Mouse (Mus musculus) MEL (cell line): Measurements from ENCODE around the gene Ppp1r8. TPM values are rescaled to one million over a fixed set of nuclear protein-coding genes. Genes with fewer than 3 reads are reported as not detected.

Experiments
- DNase-seq: peaks from one replicate; pipeline ENCODE4 v3.0.0; 2011; ENCODE audit warnings: low read depth, low spot score
- H3K27ac ChIP-seq: 2 replicates; pipeline ENCODE4 v1.5.1; 2012; ENCODE audit warnings: low read depth, mild to moderate bottlenecking, control low read depth, low read length, moderate library complexity; ENCODE audit not compliant: control insufficient read depth
- H3K27me3 ChIP-seq, 2 experiments: fragments of 150-350 bp in 1 of 2; sonication (generic) in 1 of 2; 2 replicates each; pipeline ENCODE4 v1.6.1; 2012; ENCODE audit warnings: low read length in 2 of 2, mild to moderate bottlenecking in 2 of 2, improper control_type of control experiment in 1 of 2, moderate library complexity in 1 of 2; ENCODE audit not compliant: insufficient read depth in 2 of 2, control insufficient read depth in 1 of 2
- H3K36me3 ChIP-seq, 2 experiments: 2 replicates each; pipeline ENCODE4 v1.6.1; 2012 to 2014; ENCODE audit warnings: low read length in 2 of 2, improper control_type of control experiment in 1 of 2, inconsistent platforms in 1 of 2, mild to moderate bottlenecking in 1 of 2; ENCODE audit not compliant: insufficient read depth in 2 of 2, control insufficient read depth in 1 of 2
- H3K4me1 ChIP-seq, 2 experiments: fragments of 150-350 bp in 1 of 2; sonication (generic) in 1 of 2; 2 replicates each; pipeline ENCODE4 v1.6.1; 2012; ENCODE audit warnings: low read length in 2 of 2, improper control_type of control experiment in 1 of 2, mild to moderate bottlenecking in 1 of 2; ENCODE audit not compliant: insufficient read depth in 2 of 2, control insufficient read depth in 1 of 2
- H3K4me3 ChIP-seq, 2 experiments: fragments of 150-350 bp in 1 of 2; sonication (generic) in 1 of 2; 2 replicates each; pipeline ENCODE4 v1.5.1; 2012; ENCODE audit warnings: low read depth in 2 of 2, low read length in 2 of 2, mild to moderate bottlenecking in 2 of 2, moderate library complexity in 2 of 2, control low read depth in 1 of 2, improper control_type of control experiment in 1 of 2; ENCODE audit not compliant: control insufficient read depth in 1 of 2, insufficient read depth in 1 of 2
- H3K79me2 ChIP-seq: 2 replicates; pipeline ENCODE4 v1.6.1; 2012; ENCODE audit warnings: mild to moderate bottlenecking, low read length, moderate library complexity; ENCODE audit not compliant: control insufficient read depth, poor library complexity, insufficient read depth
- H3K9ac ChIP-seq: 2 replicates; pipeline ENCODE4 v1.6.1; 2012; ENCODE audit warnings: low read depth, mild to moderate bottlenecking, control low read depth, low read length, moderate library complexity; ENCODE audit not compliant: control insufficient read depth, poor library complexity, severe bottlenecking
- H3K9me3 ChIP-seq: fragments of 150-350 bp; sonication (generic); replicated peaks from 2 replicates; pipeline ENCODE4 v1.6.1; 2012; ENCODE audit warnings: mild to moderate bottlenecking, low read length, improper control_type of control experiment, moderate library complexity; ENCODE audit not compliant: insufficient read depth
- BHLHE40 ChIP-seq: IDR thresholded peaks from 2 replicates; pipeline ENCODE4 v1.6.1; 2012; ENCODE audit warnings: low read depth, mild to moderate bottlenecking, inconsistent platforms, low read length, improper control_type of control experiment, borderline replicate concordance
- CHD1 ChIP-seq: IDR thresholded peaks from 2 replicates; pipeline ENCODE4 v1.6.1; 2012; ENCODE audit warnings: low read depth, mild to moderate bottlenecking, inconsistent platforms, low read length, improper control_type of control experiment
- CHD2 ChIP-seq: IDR thresholded peaks from 2 replicates; pipeline ENCODE4 v1.6.1; 2011; ENCODE audit warnings: low read length, improper control_type of control experiment
- CTCF ChIP-seq, 3 experiments: IDR thresholded peaks in 2 of 3; conservative IDR thresholded peaks in 1 of 3; 2 replicates each; pipeline ENCODE4 v1.5.1; 2011 to 2012; ENCODE audit warnings: low read length in 3 of 3, low read depth in 2 of 3, mild to moderate bottlenecking in 2 of 3, improper control_type of control experiment in 1 of 3, inconsistent platforms in 1 of 3, mixed read lengths in 1 of 3, moderate library complexity in 1 of 3; ENCODE audit not compliant: control insufficient read depth in 1 of 3, insufficient read depth in 1 of 3, poor library complexity in 1 of 3, severe bottlenecking in 1 of 3
- E2F4 ChIP-seq: IDR thresholded peaks from 2 replicates; pipeline ENCODE4 v1.6.1; 2011; ENCODE audit warnings: low read depth, low read length, improper control_type of control experiment, borderline replicate concordance
- ELF1 ChIP-seq: IDR thresholded peaks from 2 replicates; pipeline ENCODE4 v1.6.1; 2014; ENCODE audit warnings: low read depth, mild to moderate bottlenecking, inconsistent platforms, low read length, improper control_type of control experiment, moderate library complexity
- EP300 ChIP-seq, 2 experiments: IDR thresholded peaks; 2 replicates each; pipeline ENCODE4 v1.6.1; 2011; ENCODE audit warnings: improper control_type of control experiment in 2 of 2, low read length in 2 of 2, low read depth in 1 of 2, mild to moderate bottlenecking in 1 of 2
- ETS1 ChIP-seq: IDR thresholded peaks from 2 replicates; pipeline ENCODE4 v1.6.1; 2012; ENCODE audit warnings: low read depth, mild to moderate bottlenecking, inconsistent platforms, low read length, improper control_type of control experiment, moderate library complexity
- GABPA ChIP-seq: IDR thresholded peaks from 2 replicates; pipeline ENCODE4 v1.6.1; 2012; ENCODE audit warnings: low read depth, mild to moderate bottlenecking, inconsistent platforms, low read length, improper control_type of control experiment, moderate library complexity
- GATA1 ChIP-seq: IDR thresholded peaks from 2 replicates; pipeline ENCODE4 v1.6.1; 2011; ENCODE audit warnings: low read depth, low read length, improper control_type of control experiment
- HCFC1 ChIP-seq: IDR thresholded peaks from 2 replicates; pipeline ENCODE4 v1.6.1; 2012; ENCODE audit warnings: low read depth, mild to moderate bottlenecking, inconsistent platforms, low read length, improper control_type of control experiment, moderate library complexity
- JUND ChIP-seq: IDR thresholded peaks from 2 replicates; pipeline ENCODE4 v1.6.1; 2011; ENCODE audit warnings: low read depth, mild to moderate bottlenecking, improper control_type of control experiment, low read length
- KAT2A ChIP-seq: conservative IDR thresholded peaks from 2 replicates; pipeline ENCODE4 v1.6.1; 2012; ENCODE audit warnings: low read depth, low read length, improper control_type of control experiment, inconsistent platforms
- MAFK ChIP-seq: IDR thresholded peaks from 2 replicates; pipeline ENCODE4 v1.6.1; 2011; ENCODE audit warnings: low read depth, mild to moderate bottlenecking, low read length, improper control_type of control experiment, borderline replicate concordance
- MAX ChIP-seq: IDR thresholded peaks from 2 replicates; pipeline ENCODE4 v1.6.1; 2011; ENCODE audit warnings: low read length, improper control_type of control experiment
- MAZ ChIP-seq: IDR thresholded peaks from 2 replicates; pipeline ENCODE4 v1.6.1; 2012; ENCODE audit warnings: low read depth, mild to moderate bottlenecking, inconsistent platforms, low read length, improper control_type of control experiment
- MEF2A ChIP-seq: IDR thresholded peaks from 2 replicates; pipeline ENCODE4 v1.6.1; 2014; ENCODE audit warnings: low read depth, mild to moderate bottlenecking, inconsistent platforms, low read length, improper control_type of control experiment; ENCODE audit not compliant: poor library complexity, insufficient replicate concordance, severe bottlenecking; ENCODE audit errors: extremely low read depth
- MXI1 ChIP-seq: IDR thresholded peaks from 2 replicates; pipeline ENCODE4 v1.6.1; 2011; ENCODE audit warnings: mild to moderate bottlenecking, low read depth, low read length, improper control_type of control experiment
- MYC ChIP-seq: IDR thresholded peaks from 2 replicates; pipeline ENCODE4 v1.6.1; 2011; ENCODE audit warnings: low read depth, mild to moderate bottlenecking, low read length, improper control_type of control experiment, moderate library complexity
- NELFE ChIP-seq: IDR thresholded peaks from 2 replicates; pipeline ENCODE4 v1.6.1; 2011; ENCODE audit warnings: low read depth, low read length, improper control_type of control experiment
- NRF1 ChIP-seq: IDR thresholded peaks from 2 replicates; pipeline ENCODE4 v1.6.1; 2014; ENCODE audit warnings: low read depth, mild to moderate bottlenecking, inconsistent platforms, low read length, improper control_type of control experiment, moderate library complexity; ENCODE audit not compliant: poor library complexity, insufficient read depth, severe bottlenecking
- POLR2A ChIP-seq, 2 experiments: IDR thresholded peaks; 2 replicates each; pipeline ENCODE4 v1.6.1; 2011 to 2012; ENCODE audit warnings: low read length in 2 of 2, mild to moderate bottlenecking in 2 of 2, control low read depth in 1 of 2, improper control_type of control experiment in 1 of 2, low read depth in 1 of 2, moderate library complexity in 1 of 2; ENCODE audit not compliant: control insufficient read depth in 1 of 2, insufficient read depth in 1 of 2, poor library complexity in 1 of 2
- POLR2AphosphoS2 ChIP-seq: IDR thresholded peaks from 2 replicates; pipeline ENCODE4 v1.6.1; 2011; ENCODE audit warnings: low read length, improper control_type of control experiment
- POLR2AphosphoS5 ChIP-seq: IDR thresholded peaks from 2 replicates; pipeline ENCODE4 v1.6.1; 2012; ENCODE audit warnings: low read depth, borderline replicate concordance, mild to moderate bottlenecking, inconsistent platforms, low read length, moderate library complexity, mixed read lengths
- RAD21 ChIP-seq: IDR thresholded peaks from 2 replicates; pipeline ENCODE4 v1.6.1; 2011; ENCODE audit warnings: mild to moderate bottlenecking, low read depth, low read length, improper control_type of control experiment
- RCOR1 ChIP-seq: IDR thresholded peaks from 2 replicates; pipeline ENCODE4 v1.6.1; 2012; ENCODE audit warnings: low read depth, mild to moderate bottlenecking, inconsistent platforms, low read length, improper control_type of control experiment
- SIN3A ChIP-seq: IDR thresholded peaks from 2 replicates; pipeline ENCODE4 v1.6.1; 2012; ENCODE audit warnings: low read length, improper control_type of control experiment, inconsistent platforms
- SMC3 ChIP-seq: IDR thresholded peaks from 2 replicates; pipeline ENCODE4 v1.6.1; 2011; ENCODE audit warnings: low read depth, low read length, improper control_type of control experiment
- TAL1 ChIP-seq: IDR thresholded peaks from 2 replicates; pipeline ENCODE4 v1.6.1; 2012; ENCODE audit warnings: mild to moderate bottlenecking, inconsistent platforms, low read length, moderate library complexity, mixed read lengths
- TBP ChIP-seq: IDR thresholded peaks from 2 replicates; pipeline ENCODE4 v1.8.0; 2011; ENCODE audit warnings: low read depth, low read length, improper control_type of control experiment
- TCF12 ChIP-seq: IDR thresholded peaks from 2 replicates; pipeline ENCODE4 v1.6.1; 2014; ENCODE audit warnings: low read depth, mild to moderate bottlenecking, inconsistent platforms, low read length, improper control_type of control experiment, moderate library complexity
- UBTF ChIP-seq: IDR thresholded peaks from 2 replicates; pipeline ENCODE4 v1.6.1; 2012; ENCODE audit warnings: low read depth, mild to moderate bottlenecking, inconsistent platforms, low read length, improper control_type of control experiment, moderate library complexity, borderline replicate concordance; ENCODE audit not compliant: insufficient read depth
- USF1 ChIP-seq: IDR thresholded peaks from 2 replicates; pipeline ENCODE4 v1.6.1; 2014; ENCODE audit warnings: low read depth, mild to moderate bottlenecking, inconsistent platforms, low read length, improper control_type of control experiment, moderate library complexity
- USF2 ChIP-seq, 2 experiments: IDR thresholded peaks; 2 replicates each; pipeline ENCODE4 v1.6.1; 2011 to 2012; ENCODE audit warnings: improper control_type of control experiment in 2 of 2, low read length in 2 of 2, borderline replicate concordance in 1 of 2, inconsistent platforms in 1 of 2, low read depth in 1 of 2, mild to moderate bottlenecking in 1 of 2; ENCODE audit not compliant: insufficient read depth in 1 of 2
- ZKSCAN1 ChIP-seq: IDR thresholded peaks from 2 replicates; pipeline ENCODE4 v1.6.1; 2012; ENCODE audit warnings: low read depth, mild to moderate bottlenecking, inconsistent platforms, low read length, improper control_type of control experiment, moderate library complexity
- ZMIZ1 ChIP-seq: IDR thresholded peaks from 2 replicates; pipeline ENCODE4 v1.6.1; 2012; ENCODE audit warnings: low read depth, mild to moderate bottlenecking, inconsistent platforms, low read length, improper control_type of control experiment, moderate library complexity
- ZNF384 ChIP-seq: IDR thresholded peaks from 2 replicates; pipeline ENCODE4 v1.6.1; 2012; ENCODE audit warnings: low read depth, mild to moderate bottlenecking, inconsistent platforms, low read length, improper control_type of control experiment
- polyA plus RNA-seq, 2 experiments: library from polyadenylated mRNA; stranded (reverse) in 1 of 2; unstranded in 1 of 2; fragments of >175 nt in 1 of 2; fragments of >200 nt in 1 of 2; gene quantifications; 2 replicates each; pipeline versions ENCODE4 v1.2.1 to v1.2.4; 2012; ENCODE audit warnings: low replicate concordance in 2 of 2, low read depth in 1 of 2; ENCODE audit not compliant: insufficient read length in 2 of 2, insufficient read depth in 1 of 2, missing spikeins in 1 of 2
- total RNA-seq: library from RNA; depleted of rRNA; stranded (reverse); fragments of 300-350 nt; gene quantifications from 2 replicates; pipeline ENCODE4 v1.2.3, GENCODE M21; 2012

Gene Ppp1r8
- total and polyA plus RNA-seq, 3 experiments: 83.6 to 103 TPM; not detected in 1

- no peaks in the 10 kb centered on the region; the same call in 1 of the 2 replicates for H3K79me2 ChIP-seq
- no peaks in the 10 kb centered on the region for H3K27me3 ChIP-seq
- H3K4me1 ChIP-seq: peaks cover 18 to 32% of the 10 kb centered on the region in 2 experiments
- peak; percentile 80 for DNase-seq
- no peaks in the 10 kb centered on the region for H3K9me3 ChIP-seq
- H3K9ac ChIP-seq: peak overlapping the region; percentile 78
- peaks cover 0 to 32% of the 10 kb centered on the region in 2 experiments; a peak in 2 of 4 replicates for H3K36me3 ChIP-seq
- H3K27ac ChIP-seq: peak overlapping the region; percentile 87
- peak overlapping the region; percentile 67 for H3K4me3 ChIP-seq
- TF ChIP-seq HCFC1 (peak; percentile 38), GATA1 (no peak), MYC (0 out of 2 replicates have a peak, but pooled peaks have one; percentile 7), MAFK (no peak), RAD21 (no peak), MXI1 (peak; percentile 73), NELFE (peak; percentile 57), CHD2 (no peak), MAX (no peak), TAL1 (no peak), ELF1 (peak; percentile 56), TBP (no peak), CTCF (IDR thresholded peaks at IDR 0.05 in 2 of 3, conservative IDR thresholded peaks at IDR 0.05 in 1 of 3; ENCODE audit: control insufficient read depth in 1 of 3, insufficient read depth in 1 of 3, low read depth in 2 of 3, low read length in 3 of 3, poor library complexity in 1 of 3, severe bottlenecking in 1 of 3) (no peak), EP300 (IDR thresholded peaks at IDR 0.05; ENCODE audit: low read depth in 1 of 2, low read length in 2 of 2) (peak in 1 of 2 experiments; percentile 3; a peak in 1 of 4 replicates), ZKSCAN1 (no peak; the same call in 1 of the 2 replicates), SMC3 (no peak), ZNF384 (peak; percentile 36), JUND (no peak), POLR2AphosphoS5 (no peak), POLR2A (IDR thresholded peaks at IDR 0.05; ENCODE audit: control insufficient read depth in 1 of 2, insufficient read depth in 1 of 2, low read depth in 1 of 2, low read length in 2 of 2, poor library complexity in 1 of 2) (peak in 1 of 2 experiments; percentile 45; a peak in 1 of 4 replicates), SIN3A (no peak; the same call in none of the 2 replicates), ETS1 (no peak), MEF2A (no peak), USF2 (IDR thresholded peaks at IDR 0.05; ENCODE audit: borderline replicate concordance in 1 of 2, insufficient read depth in 1 of 2, low read depth in 1 of 2, low read length in 2 of 2) (no peak), USF1 (no peak), RCOR1 (0 out of 2 replicates have a peak, but pooled peaks have one; percentile 5), GABPA (no peak), POLR2AphosphoS2 (no peak; the same call in 1 of the 2 replicates), UBTF (no peak), TCF12 (no peak; the same call in 1 of the 2 replicates), MAZ (0 out of 2 replicates have a peak, but pooled peaks have one; percentile 52), NRF1 (no peak), ZMIZ1 (no peak), BHLHE40 (no peak), CHD1 (0 out of 2 replicates have a peak, but pooled peaks have one; percentile 91), KAT2A (no peak; the same call in 1 of the 2 replicates), E2F4 (no peak)
Observed at GRCm38 (mm10) chr4:132802171-132802637, 40.8 kb downstream of the Ppp1r8 start.
